Mouse (Mus musculus) heart, postnatal 10 days (tissue): ENCODE data around the gene Zscan4f. TPM values are rescaled to one million over a fixed set of nuclear protein-coding genes. Genes with fewer than 3 reads are reported as not detected.
"Not testable (repeated sequence)": the region's sequence is repeated elsewhere in the genome, so short reads cannot be mapped to it uniquely, and the experiment has no call there.

Experiments
- DNase-seq, 2 experiments: peaks; one replicate each; pipeline ENCODE4 v3.0.0; 2021
- intact Hi-C: fragments of 180-260 bp; cut with DNase I; formaldehyde crosslinking; loops from one replicate; pipeline ENCODE4 v1.15.1; 2025
- microRNA-seq, 2 experiments: library from miRNA; unstranded; fragments of <30 nt; microRNA quantifications; one replicate each; pipeline ENCODE4 v1.2.0; 2022
- total RNA-seq, 2 experiments: library from RNA; stranded (reverse); gene quantifications; 2 replicates each; pipeline ENCODE4 v1.2.3; 2021

Gene Zscan4f
- not detected for total RNA-seq

DNA sequence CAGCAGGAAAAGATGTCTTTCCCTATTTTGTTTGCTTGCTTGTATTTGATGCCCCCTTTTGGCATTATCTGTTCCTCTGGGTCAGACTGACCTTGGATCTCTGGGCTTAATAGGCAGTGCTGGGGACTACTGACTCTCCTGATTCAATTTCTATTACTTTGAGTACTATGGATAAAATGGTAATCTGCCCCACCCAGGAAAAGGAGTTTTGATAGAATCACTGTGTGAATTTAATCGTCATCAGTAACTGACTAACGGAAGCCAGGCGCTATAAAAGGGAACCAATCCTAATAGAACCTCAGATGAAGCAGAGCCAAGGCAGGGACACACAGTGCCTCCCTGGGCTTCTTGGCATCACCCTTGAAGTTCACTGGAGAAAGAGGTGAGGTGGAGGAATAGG is at the start of gene Zscan4f:
Gene Zscan4f (plus strand): TSS at position 301 of the 400 bp plus-strand sequence.
- DNase-seq, intact Hi-C loops: not testable (repeated sequence)

DNA sequence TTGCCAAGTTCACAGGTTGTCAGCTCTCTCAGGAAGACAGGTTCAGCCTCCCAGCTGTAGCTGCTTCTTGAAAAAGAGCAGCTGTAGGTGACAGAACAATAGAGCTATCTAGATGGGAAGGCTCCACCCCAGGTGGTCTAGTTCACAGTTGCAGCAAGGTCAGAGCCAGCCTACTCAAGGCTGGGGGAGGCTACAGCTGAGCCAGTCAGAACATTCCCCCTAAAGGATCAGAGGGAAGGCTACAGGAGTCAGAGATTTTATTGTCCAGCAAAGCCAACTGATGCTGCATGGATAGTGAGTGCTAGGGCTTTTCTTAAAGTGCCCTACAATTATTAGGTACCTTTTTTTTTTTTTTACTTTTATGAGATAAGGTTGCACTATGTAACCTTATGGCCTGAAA is 13.1 kb upstream of the Zscan4f start:
- DNase-seq, intact Hi-C loops: not testable (repeated sequence)

Small RNAs within 50 kb of the gene (microRNA-seq; reads per million reads assigned to microRNA genes)
- gene Gm23087: 0 reads per million in 2 experiments

Other genes with a start within 250 kb of the Zscan4f start
- not detected for gene Zscan4d, start 231.8 kb upstream of the Zscan4f start, total RNA-seq
- gene Zscan4e, start 87.2 kb upstream of the Zscan4f start, total RNA-seq: not detected
- not detected for gene Zscan4-ps2, start 116.4 kb downstream of the Zscan4f start, total RNA-seq
- gene Zscan4-ps3, start 211.4 kb downstream of the Zscan4f start, total RNA-seq: not detected